Mouse (Mus musculus): ENCODE data around the gene Lrr1. TPM values are rescaled to one million over a fixed set of nuclear protein-coding genes. Genes with fewer than 3 reads are reported as not detected.

The Lrr1 gene
- 26.3 and 33.0 TPM in 2 replicates for polyA plus RNA-seq (2014; fragmentation: Nextera tagmentation; extraction: Ambion mirVana)

GRCm38 (mm10) chr12:69168461-69169106, at the start of gene Lrr1:
TSS of gene Lrr1 (plus strand) at chr12:69168814.
- WGBS = under 1% methylated on average over 40 of the region's 40 CpGs
- peak within 1 kb of the TSS; percentile 67 for H3K4me2 ChIP-seq (replicated peaks; ENCODE audit: low read depth, low read length)
- no peaks in the 10 kb centered on the region for H3K9me3 ChIP-seq (ENCODE audit: control insufficient read depth, low read length)
- peak within 1 kb of the TSS; percentile 62; the same call in 1 of the 2 replicates for H3K27ac ChIP-seq (ENCODE audit: low read depth, low read length)
- peaks cover 6% of the 10 kb centered on the region; the same call in 1 of the 2 replicates for H3K4me1 ChIP-seq (ENCODE audit: control insufficient read depth, insufficient read depth, low read length)
- no peaks in the 10 kb centered on the region for H3K27me3 ChIP-seq (ENCODE audit: control insufficient read depth, insufficient read depth, low read length)
- H3K4me3 ChIP-seq (ENCODE audit: low read length) = peak within 1 kb of the TSS; percentile 84
- H3K36me3 ChIP-seq (ENCODE audit: control insufficient read depth, insufficient read depth, low read length) = peaks cover 8% of the 10 kb centered on the region; the same call in 1 of the 2 replicates
- ATAC-seq (ENCODE audit: low FRiP score, low TSS enrichment) = peak; percentile 95
- peak within 1 kb of the TSS; percentile 71 for H3K9ac ChIP-seq (ENCODE audit: low read depth, low read length)

GRCm38 (mm10) chr12:69119908-69120307, 48.7 kb upstream of the Lrr1 start:
- 88% methylated on average over 6 of the region's 6 CpGs for WGBS
- Histone ChIP-seq H3K4me2 (replicated peaks; ENCODE audit: low read depth, low read length) (no peak overlapping the region), H3K4me3 (ENCODE audit: low read length) (no peak overlapping the region), H3K9me3 (ENCODE audit: control insufficient read depth, low read length) (no peaks in the 10 kb centered on the region), H3K27me3 (ENCODE audit: control insufficient read depth, insufficient read depth, low read length) (no peaks in the 10 kb centered on the region), H3K27ac (ENCODE audit: low read depth, low read length) (no peak overlapping the region), H3K36me3 (ENCODE audit: control insufficient read depth, insufficient read depth, low read length) (no peaks in the 10 kb centered on the region), H3K4me1 (ENCODE audit: control insufficient read depth, insufficient read depth, low read length) (no peaks in the 10 kb centered on the region), H3K9ac (ENCODE audit: low read depth, low read length) (no peak overlapping the region)
- ATAC-seq (ENCODE audit: low FRiP score, low TSS enrichment) = no peak

DNA sequence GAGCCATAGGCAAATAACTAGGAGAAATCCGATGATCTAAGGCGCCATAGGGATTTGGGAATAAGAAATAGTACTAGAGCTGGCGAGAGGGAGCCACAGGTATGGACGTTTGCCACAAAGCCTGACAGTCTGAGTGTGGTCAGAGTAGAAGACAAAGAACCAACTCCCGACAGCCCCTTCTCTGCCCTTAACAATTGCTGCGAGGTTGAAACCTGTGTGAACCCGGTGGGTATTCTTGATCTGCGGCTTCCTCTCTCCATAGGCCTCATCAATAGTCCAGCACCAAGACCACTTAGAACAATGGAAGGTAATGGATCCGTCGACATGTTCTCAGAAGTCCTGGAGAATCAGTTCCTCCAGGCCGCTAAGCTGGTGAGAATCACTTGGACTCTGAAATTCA, 45.8 kb upstream of the Lrr1 start:
- Histone ChIP-seq H3K27ac (ENCODE audit: low read depth, low read length) (no peak overlapping the region), H3K27me3 (ENCODE audit: control insufficient read depth, insufficient read depth, low read length) (no peaks in the 10 kb centered on the region), H3K4me3 (ENCODE audit: low read length) (no peak overlapping the region), H3K36me3 (ENCODE audit: control insufficient read depth, insufficient read depth, low read length) (no peaks in the 10 kb centered on the region), H3K4me1 (ENCODE audit: control insufficient read depth, insufficient read depth, low read length) (no peaks in the 10 kb centered on the region), H3K4me2 (replicated peaks; ENCODE audit: low read depth, low read length) (no peak overlapping the region), H3K9me3 (ENCODE audit: control insufficient read depth, low read length) (no peaks in the 10 kb centered on the region), H3K9ac (ENCODE audit: low read depth, low read length) (no peak overlapping the region)
- WGBS = 93% methylated on average over 11 of the region's 11 CpGs
- no peak for ATAC-seq (ENCODE audit: low FRiP score, low TSS enrichment)

GRCm38 (mm10) chr12:69125066-69125465, 43.5 kb upstream of the Lrr1 start:
- no peak overlapping the region for H3K4me3 ChIP-seq (ENCODE audit: low read length)
- no peaks in the 10 kb centered on the region for H3K36me3 ChIP-seq (ENCODE audit: control insufficient read depth, insufficient read depth, low read length)
- no peak overlapping the region for H3K9ac ChIP-seq (ENCODE audit: low read depth, low read length)
- no peaks in the 10 kb centered on the region for H3K27me3 ChIP-seq (ENCODE audit: control insufficient read depth, insufficient read depth, low read length)
- no peak for ATAC-seq (ENCODE audit: low FRiP score, low TSS enrichment)
- H3K4me1 ChIP-seq (ENCODE audit: control insufficient read depth, insufficient read depth, low read length) = no peaks in the 10 kb centered on the region
- WGBS = 93% methylated on average over 5 of the region's 5 CpGs
- H3K4me2 ChIP-seq (replicated peaks; ENCODE audit: low read depth, low read length) = no peak overlapping the region
- H3K9me3 ChIP-seq (ENCODE audit: control insufficient read depth, low read length) = no peaks in the 10 kb centered on the region
- no peak overlapping the region for H3K27ac ChIP-seq (ENCODE audit: low read depth, low read length)

DNA sequence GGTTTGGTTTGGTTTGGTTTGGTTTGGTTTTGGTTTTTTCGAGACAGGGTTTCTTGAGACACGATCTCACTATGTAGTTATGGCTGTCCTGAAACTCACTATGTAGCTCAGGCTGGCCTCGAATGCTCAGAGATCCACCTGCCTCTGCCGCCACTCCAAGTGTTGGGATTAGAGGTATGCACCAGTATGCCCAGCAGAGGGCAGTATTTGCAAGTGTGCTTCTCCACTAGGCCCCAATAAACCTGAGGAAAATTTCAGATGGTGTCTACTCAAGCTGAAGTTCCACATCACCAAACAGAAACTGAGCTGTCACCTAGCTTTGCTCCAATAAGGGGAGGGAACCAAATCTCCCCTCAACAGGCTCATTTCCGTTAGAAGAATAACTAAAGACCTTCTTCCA, 41.4 kb upstream of the Lrr1 start:
- Histone ChIP-seq H3K36me3 (ENCODE audit: control insufficient read depth, insufficient read depth, low read length) (no peaks in the 10 kb centered on the region), H3K27ac (ENCODE audit: low read depth, low read length) (no peak overlapping the region), H3K9ac (ENCODE audit: low read depth, low read length) (no peak overlapping the region), H3K4me2 (replicated peaks; ENCODE audit: low read depth, low read length) (no peak overlapping the region), H3K27me3 (ENCODE audit: control insufficient read depth, insufficient read depth, low read length) (no peaks in the 10 kb centered on the region), H3K9me3 (ENCODE audit: control insufficient read depth, low read length) (no peaks in the 10 kb centered on the region), H3K4me1 (ENCODE audit: control insufficient read depth, insufficient read depth, low read length) (no peaks in the 10 kb centered on the region), H3K4me3 (ENCODE audit: low read length) (no peak overlapping the region)
- 85% methylated on average over 5 of the region's 5 CpGs for WGBS
- ATAC-seq (ENCODE audit: low FRiP score, low TSS enrichment) = no peak

DNA sequence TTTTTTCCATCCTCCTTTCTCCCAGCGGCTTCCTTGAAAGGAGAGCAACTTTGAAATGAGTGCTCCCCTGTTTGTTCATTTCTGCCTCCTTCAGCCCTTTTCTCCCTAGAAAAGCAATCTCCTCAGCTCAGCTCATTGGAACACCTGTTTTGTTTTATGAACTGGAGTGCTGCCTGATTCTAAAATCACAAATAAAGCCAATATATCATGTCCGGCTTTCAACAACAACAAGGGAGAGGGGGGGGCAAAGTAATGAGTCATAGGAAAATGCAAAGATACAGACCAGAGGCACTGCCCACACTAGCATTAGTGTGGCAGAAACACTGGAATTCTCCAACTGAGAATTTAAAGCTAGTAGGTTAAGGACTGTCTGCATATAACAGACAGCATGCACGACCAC, 41.0 kb upstream of the Lrr1 start:
- no peak overlapping the region for H3K4me2 ChIP-seq (replicated peaks; ENCODE audit: low read depth, low read length)
- no peaks in the 10 kb centered on the region for H3K4me1 ChIP-seq (ENCODE audit: control insufficient read depth, insufficient read depth, low read length)
- no peak overlapping the region for H3K4me3 ChIP-seq (ENCODE audit: low read length)
- no peaks in the 10 kb centered on the region for H3K36me3 ChIP-seq (ENCODE audit: control insufficient read depth, insufficient read depth, low read length)
- no peak for ATAC-seq (ENCODE audit: low FRiP score, low TSS enrichment)
- no peaks in the 10 kb centered on the region for H3K27me3 ChIP-seq (ENCODE audit: control insufficient read depth, insufficient read depth, low read length)
- WGBS = 83% methylated on average over 3 of the region's 3 CpGs
- no peaks in the 10 kb centered on the region for H3K9me3 ChIP-seq (ENCODE audit: control insufficient read depth, low read length)
- no peak overlapping the region for H3K27ac ChIP-seq (ENCODE audit: low read depth, low read length)
- H3K9ac ChIP-seq (ENCODE audit: low read depth, low read length) = no peak overlapping the region

DNA sequence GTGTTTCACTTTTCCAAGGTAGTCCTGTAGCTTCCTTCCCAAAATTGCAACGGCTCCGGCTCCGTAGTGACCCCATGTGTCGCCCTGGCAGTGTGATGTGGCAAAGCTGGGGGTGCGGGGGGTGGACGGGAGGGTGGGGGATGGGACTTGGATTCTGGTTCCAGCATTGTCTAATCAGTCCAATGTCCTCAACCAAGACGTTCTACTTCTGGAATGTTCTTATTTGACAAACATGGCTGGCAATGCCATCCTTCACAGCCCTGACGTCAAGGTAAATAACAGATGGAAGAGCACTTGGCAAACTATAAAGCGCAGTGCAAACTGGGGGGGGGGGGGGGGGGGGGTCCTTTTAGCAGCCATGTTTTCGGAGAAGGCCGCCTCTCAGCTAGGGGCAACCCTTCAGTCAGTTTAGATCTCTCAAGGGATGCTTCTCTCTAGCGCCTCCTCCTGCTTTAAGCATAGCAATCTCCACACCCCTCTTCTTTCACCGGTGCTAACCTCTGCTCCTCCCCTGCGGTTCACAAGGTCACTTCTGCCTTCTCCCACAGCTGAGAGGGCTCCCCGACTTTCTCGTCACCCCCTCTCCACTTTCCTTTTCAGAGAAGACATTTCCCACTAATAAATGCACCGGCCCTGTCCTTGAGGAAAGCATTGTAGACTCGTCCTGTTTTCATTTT, 38.8 kb upstream of the Lrr1 start:
- 44% methylated on average over 18 of the region's 18 CpGs for WGBS
- no peak for ATAC-seq (ENCODE audit: low FRiP score, low TSS enrichment)

DNA sequence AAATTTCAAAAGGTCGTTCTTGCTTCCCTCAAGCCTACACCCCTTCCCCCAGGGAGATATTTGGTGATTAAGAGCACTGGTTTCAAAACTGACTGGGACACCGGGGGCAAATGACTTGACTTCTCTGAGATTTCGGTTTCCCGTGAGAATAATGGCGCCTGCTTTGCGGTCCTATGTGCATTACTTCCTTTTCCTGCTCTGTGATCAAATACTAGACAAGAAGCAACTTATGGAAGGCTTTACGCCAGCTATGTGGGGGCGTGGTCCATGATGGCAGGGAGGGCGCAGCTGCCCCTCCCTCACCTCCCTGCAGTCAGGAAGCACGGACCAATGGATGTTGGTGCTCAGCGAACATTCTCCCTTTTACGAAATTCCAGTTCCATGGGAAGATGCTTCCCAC, 38.1 kb upstream of the Lrr1 start:
- Histone ChIP-seq H3K9me3 (ENCODE audit: control insufficient read depth, low read length) (no peaks in the 10 kb centered on the region), H3K36me3 (ENCODE audit: control insufficient read depth, insufficient read depth, low read length) (no peaks in the 10 kb centered on the region), H3K4me3 (ENCODE audit: low read length) (no peak overlapping the region), H3K9ac (ENCODE audit: low read depth, low read length) (no peak overlapping the region), H3K27me3 (ENCODE audit: control insufficient read depth, insufficient read depth, low read length) (no peaks in the 10 kb centered on the region), H3K27ac (ENCODE audit: low read depth, low read length) (no peak overlapping the region), H3K4me1 (ENCODE audit: control insufficient read depth, insufficient read depth, low read length) (no peaks in the 10 kb centered on the region), H3K4me2 (replicated peaks; ENCODE audit: low read depth, low read length) (no peak overlapping the region)
- no peak for ATAC-seq (ENCODE audit: low FRiP score, low TSS enrichment)
- 75% methylated on average over 12 of the region's 12 CpGs for WGBS

More for the DNA sequence above, 38.8 kb upstream of the Lrr1 start:
- H3K27ac ChIP-seq (ENCODE audit: low read depth, low read length) = no peak overlapping the region
- H3K27me3 ChIP-seq (ENCODE audit: control insufficient read depth, insufficient read depth, low read length) = no peaks in the 10 kb centered on the region
- H3K4me2 ChIP-seq (replicated peaks; ENCODE audit: low read depth, low read length) = peak overlapping the region; percentile 17; the same call in 1 of the 2 replicates
- no peak overlapping the region for H3K4me3 ChIP-seq (ENCODE audit: low read length)
- no peaks in the 10 kb centered on the region for H3K4me1 ChIP-seq (ENCODE audit: control insufficient read depth, insufficient read depth, low read length)
- no peaks in the 10 kb centered on the region for H3K36me3 ChIP-seq (ENCODE audit: control insufficient read depth, insufficient read depth, low read length)
- no peaks in the 10 kb centered on the region for H3K9me3 ChIP-seq (ENCODE audit: control insufficient read depth, low read length)
- H3K9ac ChIP-seq (ENCODE audit: low read depth, low read length) = no peak overlapping the region

DNA sequence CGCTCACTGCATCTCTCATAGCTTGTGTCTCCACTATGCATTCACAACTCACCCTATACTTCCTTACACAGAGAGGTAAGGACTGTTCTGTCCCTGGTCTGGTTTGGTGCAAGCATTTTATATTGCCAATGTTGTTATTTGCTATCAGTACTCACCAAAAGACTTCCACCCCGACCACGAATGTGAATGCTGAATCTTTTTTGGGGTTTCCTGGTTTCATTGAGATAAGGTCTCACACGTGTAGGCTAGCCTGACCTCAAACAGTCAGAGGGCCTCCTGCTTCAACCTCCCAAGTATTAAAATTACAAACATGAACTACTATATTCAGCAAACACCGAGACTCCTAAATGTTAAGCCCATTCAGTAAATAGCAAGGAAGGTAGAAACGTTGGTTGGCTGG, 37.3 kb upstream of the Lrr1 start:
- no peak for ATAC-seq (ENCODE audit: low FRiP score, low TSS enrichment)
- H3K9me3 ChIP-seq (ENCODE audit: control insufficient read depth, low read length) = no peaks in the 10 kb centered on the region
- H3K4me3 ChIP-seq (ENCODE audit: low read length) = no peak overlapping the region
- H3K4me2 ChIP-seq (replicated peaks; ENCODE audit: low read depth, low read length) = no peak overlapping the region
- 87% methylated on average over 6 of the region's 6 CpGs for WGBS
- H3K36me3 ChIP-seq (ENCODE audit: control insufficient read depth, insufficient read depth, low read length) = no peaks in the 10 kb centered on the region
- H3K4me1 ChIP-seq (ENCODE audit: control insufficient read depth, insufficient read depth, low read length) = no peaks in the 10 kb centered on the region
- H3K27ac ChIP-seq (ENCODE audit: low read depth, low read length) = no peak overlapping the region
- H3K9ac ChIP-seq (ENCODE audit: low read depth, low read length) = no peak overlapping the region
- H3K27me3 ChIP-seq (ENCODE audit: control insufficient read depth, insufficient read depth, low read length) = no peaks in the 10 kb centered on the region

Data from kidney, embryonic 14.5 days (tissue).